Mouse (Mus musculus): ENCODE results near the gene Nanog.
A peak's percentile ranks its signal among the peaks of the same experiment; 100 is the strongest.

The Nanog gene

DNA sequence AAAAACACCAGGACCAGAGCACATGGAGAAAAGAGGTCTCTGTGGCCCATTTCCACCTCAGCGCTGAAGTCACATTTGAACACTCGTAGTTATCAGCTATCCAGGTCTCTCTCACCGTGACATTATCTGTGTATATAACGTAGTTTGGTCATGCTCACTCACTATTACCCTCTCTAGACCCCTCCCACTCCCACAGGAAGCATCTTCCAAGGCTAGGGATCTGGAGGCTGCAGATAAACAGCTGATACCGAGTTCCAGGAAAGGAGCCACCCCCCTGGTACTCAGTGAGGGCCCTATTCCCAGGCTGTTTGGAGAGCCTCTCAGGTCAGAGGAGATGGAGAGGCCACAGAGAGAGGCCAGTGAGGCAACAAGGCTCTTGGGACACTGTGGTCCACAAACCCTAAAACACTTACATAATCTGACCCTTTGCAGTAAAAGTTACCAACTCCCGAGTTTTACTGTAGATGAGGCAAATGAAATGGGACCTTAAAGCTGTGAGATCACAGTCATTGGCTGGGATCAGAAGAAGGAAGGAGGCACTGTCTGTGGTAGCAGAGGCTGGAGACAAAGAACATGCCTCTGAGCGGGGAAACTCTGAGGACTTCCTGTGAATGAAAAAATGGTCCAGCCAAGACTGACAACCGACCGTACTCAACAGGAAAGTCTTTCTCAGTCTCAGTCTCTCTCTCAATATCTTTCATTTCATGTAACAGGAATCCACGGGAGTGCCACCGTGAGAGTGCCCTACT, 55.8 kb downstream of the Nanog start:
- DNase-seq (ENCODE audit: low read depth): peak; percentile 51

GRCm38 (mm10) chr6:122763844-122764445, 56.7 kb downstream of the Nanog start:
- DNase-seq (ENCODE audit: low read depth): peak; percentile 65

Data from induced T-regulatory cell, adult 2 months (primary cell).